Mouse (Mus musculus): ENCODE data around the gene Igsf9. TPM values are rescaled to one million over a fixed set of nuclear protein-coding genes. Genes with fewer than 3 reads are reported as not detected.

Gene Igsf9
- polyA plus RNA-seq, 1 experiment from 2014 or later, result 38.9 TPM

DNA sequence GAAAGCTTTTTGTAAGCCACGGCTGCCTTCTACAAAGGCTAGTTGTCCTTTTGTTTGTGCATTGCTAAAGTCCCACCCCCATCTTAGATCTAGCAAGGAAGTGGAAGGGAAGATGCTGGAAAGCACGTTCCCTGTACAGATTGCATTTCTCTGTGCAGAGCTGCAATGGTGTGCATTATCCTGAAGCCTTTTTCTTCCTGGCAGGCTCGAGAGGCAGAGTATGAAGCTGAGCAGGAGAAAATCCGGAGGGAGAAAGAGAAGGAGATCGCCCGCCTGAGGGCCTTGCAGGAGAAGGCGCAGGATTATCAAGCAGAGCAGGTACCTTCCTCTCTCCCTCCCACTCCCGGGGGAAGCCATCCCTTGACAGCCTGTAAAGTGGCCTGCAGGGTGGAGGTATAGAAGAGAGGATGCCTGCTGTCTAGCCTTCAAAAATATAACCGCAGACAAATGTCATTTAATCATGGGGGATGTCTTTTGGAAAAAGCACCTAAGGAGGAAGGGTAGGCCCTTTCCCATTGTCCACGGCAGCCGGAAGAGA is 58.8 kb downstream of the Igsf9 start:
- Histone ChIP-seq H3K27ac (replicated peaks) (peak overlapping the region; percentile 51; the same call in 1 of the 2 replicates), H3K9ac (replicated peaks) (no peak overlapping the region), H3K36me3 (no peaks in the 10 kb centered on the region), H3K27me3 (replicated peaks) (0 out of 2 replicates have a peak, but pooled peaks cover 3% of the 10 kb centered on the region), H3K4me3 (replicated peaks) (no peak overlapping the region), H3K9me3 (replicated peaks) (no peaks in the 10 kb centered on the region; the same call in 1 of the 2 replicates), H3K4me2 (no peak overlapping the region), H3K4me1 (peaks cover 14% of the 10 kb centered on the region)
- WGBS, result 53% methylated on average over 11 of the region's 11 CpGs
- ATAC-seq (ENCODE audit: low FRiP score), result peak; percentile 18; the same call in 1 of the 2 replicates

DNA sequence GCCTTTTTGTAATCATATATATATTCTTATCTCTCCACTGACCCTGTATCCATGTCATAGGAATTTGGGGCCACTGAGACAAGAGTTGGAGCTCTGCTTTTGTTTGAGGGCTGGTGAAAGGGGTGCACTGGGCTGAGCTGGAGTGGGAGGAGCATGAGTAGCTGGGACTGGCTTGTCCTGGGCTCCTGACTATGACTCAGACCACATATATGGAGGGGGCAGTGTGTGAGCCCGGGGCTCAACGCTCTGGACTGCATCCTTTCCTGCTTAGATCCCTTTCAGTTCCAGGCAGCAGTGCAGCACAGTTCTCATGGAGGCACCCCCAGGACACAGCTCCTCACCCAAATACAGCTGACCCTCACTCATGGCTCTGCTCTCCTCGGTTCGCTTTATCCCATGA is 64.5 kb downstream of the Igsf9 start:
- H3K9ac ChIP-seq (replicated peaks), result no peak overlapping the region
- peaks cover 17% of the 10 kb centered on the region for H3K4me1 ChIP-seq
- no peak overlapping the region for H3K4me2 ChIP-seq
- no peaks in the 10 kb centered on the region for H3K36me3 ChIP-seq
- 91% methylated on average over 4 of the region's 4 CpGs for WGBS
- H3K4me3 ChIP-seq (replicated peaks), result no peak overlapping the region
- H3K9me3 ChIP-seq (replicated peaks), result no peaks in the 10 kb centered on the region
- ATAC-seq (ENCODE audit: low FRiP score), result no peak
- H3K27me3 ChIP-seq (replicated peaks), result no peaks in the 10 kb centered on the region
- H3K27ac ChIP-seq (replicated peaks), result no peak overlapping the region

Other genes starting within 250 kb of the Igsf9 start
- 0.05 TPM in 1 of 2 replicates, not detected in the other for gene Atp1a4, start 223.4 kb upstream of the Igsf9 start, polyA plus RNA-seq (2015; fragmentation: Nextera tagmentation; extraction: Ambion mirVana)
- 70.9 and 71.3 TPM in 2 replicates for gene Igsf8, start 220.1 kb upstream of the Igsf9 start, polyA plus RNA-seq (2015; fragmentation: Nextera tagmentation; extraction: Ambion mirVana)
- gene Atp1a2, start 183.7 kb upstream of the Igsf9 start, polyA plus RNA-seq (2015; fragmentation: Nextera tagmentation; extraction: Ambion mirVana), result 57.9 and 63.1 TPM in 2 replicates
- gene Kcnj9, start 152.5 kb upstream of the Igsf9 start, polyA plus RNA-seq (2015; fragmentation: Nextera tagmentation; extraction: Ambion mirVana), result 2.5 and 3.2 TPM in 2 replicates
- gene Kcnj10, start 140.6 kb upstream of the Igsf9 start, polyA plus RNA-seq (2015; fragmentation: Nextera tagmentation; extraction: Ambion mirVana), result 2.3 and 2.5 TPM in 2 replicates
- gene Pigm, start 105.2 kb upstream of the Igsf9 start, polyA plus RNA-seq (2015; fragmentation: Nextera tagmentation; extraction: Ambion mirVana), result 3.7 and 3.8 TPM in 2 replicates
- 0.36 and 0.38 TPM in 2 replicates for gene Slamf9, start 6.4 kb upstream of the Igsf9 start, polyA plus RNA-seq (2015; fragmentation: Nextera tagmentation; extraction: Ambion mirVana)
- 140 and 198 TPM in 2 replicates for gene Tagln2, start 18.3 kb downstream of the Igsf9 start, polyA plus RNA-seq (2015; fragmentation: Nextera tagmentation; extraction: Ambion mirVana)
- 3.8 and 4.3 TPM in 2 replicates for gene Cfap45, start 39.0 kb downstream of the Igsf9 start, polyA plus RNA-seq (2015; fragmentation: Nextera tagmentation; extraction: Ambion mirVana)
- 1.4 and 1.9 TPM in 2 replicates for gene Vsig8, start 74.2 kb downstream of the Igsf9 start, polyA plus RNA-seq (2015; fragmentation: Nextera tagmentation; extraction: Ambion mirVana)
- gene Slamf8, start 108.8 kb downstream of the Igsf9 start, polyA plus RNA-seq (2015; fragmentation: Nextera tagmentation; extraction: Ambion mirVana), result 0.33 TPM in 1 of 2 replicates, not detected in the other
- gene Fcrl6, start 120.8 kb downstream of the Igsf9 start, polyA plus RNA-seq (2015; fragmentation: Nextera tagmentation; extraction: Ambion mirVana), result 0.22 and 0.27 TPM in 2 replicates
- gene Dusp23, start 151.2 kb downstream of the Igsf9 start, polyA plus RNA-seq (2015; fragmentation: Nextera tagmentation; extraction: Ambion mirVana), result 15.3 and 15.5 TPM in 2 replicates
- 0.35 and 0.37 TPM in 2 replicates for gene Crp, start 216.3 kb downstream of the Igsf9 start, polyA plus RNA-seq (2015; fragmentation: Nextera tagmentation; extraction: Ambion mirVana)

Data from neural tube, embryonic 15.5 days (tissue).